Mouse (Mus musculus) kidney, adult 2 months (tissue): ENCODE data around the gene Ext2. TPM values are rescaled to one million over a fixed set of nuclear protein-coding genes. Genes with fewer than 3 reads are reported as not detected.
A peak's percentile ranks its signal among the peaks of the same experiment; 100 is the strongest.

Source experiments
- DNase-seq: peaks from one replicate; pipeline ENCODE4 v3.0.0; 2021
- H3K27ac ChIP-seq: fragments of 200-500 bp; 2 replicates; pipeline ENCODE4 v1.5.1; 2012; ENCODE audit warnings: low read depth, low read length, control low read depth, inconsistent platforms; ENCODE audit not compliant: insufficient read depth
- H3K27me3 ChIP-seq: fragments of 200-500 bp; replicated peaks from 2 replicates; pipeline ENCODE4 v1.6.1; 2012; ENCODE audit warnings: mild to moderate bottlenecking, moderate library complexity, low read length, inconsistent platforms; ENCODE audit not compliant: control insufficient read depth, insufficient read depth
- H3K36me3 ChIP-seq: fragments of 200-500 bp; 2 replicates; pipeline ENCODE4 v1.6.1; 2012; ENCODE audit warnings: mild to moderate bottlenecking, moderate library complexity, low read length, inconsistent platforms; ENCODE audit not compliant: control insufficient read depth, insufficient read depth
- H3K4me1 ChIP-seq: fragments of 200-500 bp; 2 replicates; pipeline ENCODE4 v1.6.1; 2011; ENCODE audit warnings: low read length; ENCODE audit not compliant: control insufficient read depth, insufficient read depth
- H3K4me3 ChIP-seq: fragments of 200-500 bp; 2 replicates; pipeline ENCODE4 v1.5.1; 2011; ENCODE audit warnings: mild to moderate bottlenecking, low read depth, low read length, control low read depth; ENCODE audit not compliant: insufficient read depth
- CTCF ChIP-seq: fragments of 200-500 bp; conservative IDR thresholded peaks from 2 replicates; pipeline ENCODE4 v1.5.1; 2011; ENCODE audit warnings: low read depth, mild to moderate bottlenecking, control low read depth, low read length, moderate library complexity, mixed read lengths; ENCODE audit not compliant: insufficient read depth, insufficient read length
- POLR2A ChIP-seq: fragments of 200-500 bp; IDR thresholded peaks from one replicate; pipeline ENCODE4 v1.6.1; 2011; ENCODE audit warnings: low read depth, low read length, control low read depth
- WGBS: fragments of 180-500 bp; shearing (Covaris S2); methylation state at CpG from one replicate; pipeline ENCODE4 v1.1.7; 2018; 5-methylcytosine and 5-hydroxymethylcytosine counted together
- polyA plus RNA-seq: library from polyadenylated mRNA; depleted of rRNA; stranded (reverse); fragments of >200 nt; gene quantifications from 2 replicates; pipeline ENCODE4 v1.2.3, GENCODE M21; 2012

Ext2 gene
- polyA plus RNA-seq, 1 experiment = 46.5 TPM

- WGBS = 80% methylated on average over 4 of the region's 4 CpGs
- Histone ChIP-seq H3K36me3 (no peaks in the 10 kb centered on the region), H3K4me3 (no peak overlapping the region), H3K27me3 (no peaks in the 10 kb centered on the region), H3K4me1 (no peaks in the 10 kb centered on the region), H3K27ac (no peak overlapping the region)
- no peak for TF ChIP-seq POLR2A
- no peak for TF ChIP-seq CTCF
- DNase-seq = no peak
These were observed 118.2 kb downstream of the Ext2 start for GRCm38 (mm10) chr2:93704195-93704594.

- peak; percentile 32 for DNase-seq
- 70% methylated on average over 19 of the region's 19 CpGs for WGBS
- H3K27ac ChIP-seq = no peak overlapping the region
- H3K36me3 ChIP-seq = no peaks in the 10 kb centered on the region
- no peak overlapping the region for H3K4me3 ChIP-seq
- TF ChIP-seq CTCF (no peak), POLR2A (no peak)
- H3K27me3 ChIP-seq = no peaks in the 10 kb centered on the region
- no peaks in the 10 kb centered on the region for H3K4me1 ChIP-seq
These were observed 119.1 kb downstream of the Ext2 start for GRCm38 (mm10) chr2:93702936-93703926.

GRCm38 (mm10) chr2:93699346-93699745 lies 123.0 kb downstream of the Ext2 start:
- Histone ChIP-seq H3K36me3 (no peaks in the 10 kb centered on the region), H3K4me3 (no peak overlapping the region), H3K4me1 (no peaks in the 10 kb centered on the region), H3K27me3 (no peaks in the 10 kb centered on the region), H3K27ac (no peak overlapping the region)
- no peak for DNase-seq
- 69% methylated on average over 2 of the region's 2 CpGs for WGBS
- no peak for TF ChIP-seq CTCF
- no peak for TF ChIP-seq POLR2A

DNA sequence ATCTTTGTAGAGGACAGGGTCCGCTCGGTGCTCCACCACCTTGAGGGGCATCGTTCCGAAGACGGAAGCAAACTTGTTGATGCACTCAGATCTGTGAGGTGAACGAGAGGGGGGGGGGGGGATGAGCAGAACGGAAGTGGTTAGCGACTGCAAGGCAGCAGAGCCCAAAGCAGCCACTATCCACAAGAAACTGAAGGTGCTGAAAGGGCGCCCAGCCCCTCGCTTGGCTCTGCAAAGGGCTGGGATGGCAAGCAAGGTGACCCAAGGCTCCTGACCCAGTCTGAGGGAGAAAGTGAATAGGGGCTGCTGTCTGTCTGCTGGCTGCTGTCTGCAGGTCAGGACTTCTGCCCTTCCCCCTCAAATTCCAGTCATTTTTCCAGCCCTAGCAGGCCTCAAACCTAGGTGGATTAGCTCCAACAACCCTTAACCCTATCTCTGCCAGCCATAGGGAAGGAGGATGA lies 126.2 kb downstream of the Ext2 start:
- Histone ChIP-seq H3K27ac (no peak overlapping the region), H3K4me1 (no peaks in the 10 kb centered on the region), H3K4me3 (no peak overlapping the region), H3K36me3 (no peaks in the 10 kb centered on the region), H3K27me3 (no peaks in the 10 kb centered on the region)
- 57% methylated on average over 10 of the region's 10 CpGs for WGBS
- DNase-seq = peak; percentile 14
- TF ChIP-seq POLR2A (no peak), CTCF (no peak)

- WGBS = 69% methylated on average over 4 of the region's 4 CpGs
- Histone ChIP-seq H3K27ac (no peak overlapping the region), H3K36me3 (no peaks in the 10 kb centered on the region), H3K4me3 (no peak overlapping the region), H3K4me1 (no peaks in the 10 kb centered on the region), H3K27me3 (no peaks in the 10 kb centered on the region)
- TF ChIP-seq CTCF (no peak), POLR2A (no peak)
- no peak for DNase-seq
These were observed 129.3 kb downstream of the Ext2 start for GRCm38 (mm10) chr2:93693101-93693500.

DNA sequence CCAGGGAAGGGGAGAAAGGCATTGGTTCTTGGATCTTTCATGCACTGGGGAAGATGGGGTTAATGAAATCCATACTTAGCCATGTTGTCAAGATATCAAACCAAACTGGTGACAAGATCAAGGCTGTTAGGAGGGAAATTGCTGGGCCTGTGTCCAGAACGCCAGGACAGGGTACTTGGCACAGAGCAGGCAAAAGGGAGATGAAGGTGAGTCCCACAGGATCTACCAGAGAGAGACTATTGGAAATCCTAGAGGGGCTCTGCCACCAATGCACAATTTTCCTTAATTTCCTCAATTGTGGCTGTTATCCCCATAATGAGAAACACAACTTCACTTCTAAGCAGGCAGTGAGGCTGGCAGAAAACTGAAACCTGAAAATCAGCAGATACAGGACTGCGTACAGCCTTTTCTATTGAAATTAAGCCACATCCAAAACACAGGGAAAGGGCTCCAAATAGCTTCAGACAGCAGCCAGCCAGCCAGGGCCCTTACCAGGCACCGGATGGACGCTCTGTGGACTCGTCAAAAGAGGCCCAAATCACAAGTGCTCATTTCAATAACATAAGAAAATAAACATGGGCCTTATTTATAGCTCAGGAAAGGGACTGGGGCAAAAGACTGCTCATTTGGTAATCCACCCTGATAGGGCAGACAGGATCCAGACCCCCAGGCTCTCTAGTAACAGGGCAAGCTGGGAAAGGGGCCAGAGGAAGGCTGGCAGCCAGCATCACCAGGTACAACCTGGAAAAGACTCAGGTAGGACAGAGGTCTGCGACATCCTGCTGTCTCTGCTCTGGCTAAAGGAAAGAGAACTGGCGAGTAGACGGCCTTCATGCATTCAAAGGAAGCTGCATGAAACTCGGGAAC lies 132.1 kb downstream of the Ext2 start:
- 84% methylated on average over 9 of the region's 9 CpGs for WGBS
- Histone ChIP-seq H3K4me3 (no peak overlapping the region), H3K4me1 (no peaks in the 10 kb centered on the region), H3K36me3 (no peaks in the 10 kb centered on the region), H3K27ac (no peak overlapping the region), H3K27me3 (no peaks in the 10 kb centered on the region)
- DNase-seq = no peak
- TF ChIP-seq POLR2A (no peak), CTCF (no peak)
